In the genomic region with DNA sequence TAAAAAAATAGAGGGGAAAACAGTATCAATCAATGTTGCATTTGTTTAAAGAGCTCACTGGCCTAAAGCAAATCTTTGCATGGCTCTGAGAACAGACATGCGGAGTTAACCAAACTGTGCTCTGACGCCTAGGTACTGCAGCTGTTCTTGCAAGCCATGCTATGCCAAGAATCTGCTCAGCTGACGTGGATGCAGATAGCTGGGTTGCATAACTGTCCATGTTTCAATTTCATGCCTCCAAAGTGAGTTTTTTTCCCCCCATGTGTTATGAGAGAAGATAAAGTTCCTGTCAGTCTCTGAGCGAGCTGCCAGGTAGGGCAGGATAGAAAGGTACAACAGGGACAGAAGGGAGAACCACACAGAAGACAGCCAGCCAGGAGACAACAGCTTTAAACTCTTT, we compare ENCODE assay signal across 10 mouse cellular contexts. TPM values are rescaled to one million over a fixed set of nuclear protein-coding genes. Genes with fewer than 3 reads are reported as not detected.
A peak's percentile ranks its signal among the peaks of the same experiment; 100 is the strongest.
DNase-seq lines count a peak whose midpoint lies in the region; ATAC-seq and TF ChIP-seq lines count a peak whose summit lies in the region.
"Had no signal": no experiment of that assay in that cellular context is flagged by ENCODE, and none has a peak within 500 bp of the region (broad histone marks: within the 10 kb centered on the region; RNA-seq: fewer than 3 reads in every experiment).

No protein-coding gene starts in this region.

- H3K27me3 ChIP-seq in myocyte (ENCODE audit: control insufficient read depth, insufficient read depth, insufficient read length), result no peaks in the 10 kb centered on the region
- H3K27me3 ChIP-seq in forebrain, embryonic 15.5 days, result no peaks in the 10 kb centered on the region
- H3K27me3 ChIP-seq: embryonic facial prominence, embryonic 15.5 days had no signal

- no peak overlapping the region for H3K27ac ChIP-seq in forebrain, embryonic 15.5 days (replicated peaks)
- H3K27ac ChIP-seq: embryonic facial prominence, embryonic 15.5 days had no signal

- H3K79me2 ChIP-seq in myocyte (ENCODE audit: control insufficient read depth, insufficient read depth), result no peaks in the 10 kb centered on the region

- H3K9ac ChIP-seq in forebrain, embryonic 15.5 days (replicated peaks), result no peak overlapping the region
- H3K9ac ChIP-seq: embryonic facial prominence, embryonic 15.5 days had no signal

- ATAC-seq in forebrain, embryonic 15.5 days (replicated peaks), result no peak

- H3K4me1 ChIP-seq in forebrain, embryonic 15.5 days, result no peaks in the 10 kb centered on the region

- no peaks in the 10 kb centered on the region for H3K36me3 ChIP-seq in myocyte (ENCODE audit: control insufficient read depth, insufficient read depth)
- no peaks in the 10 kb centered on the region for H3K36me3 ChIP-seq in forebrain, embryonic 15.5 days
- H3K36me3 ChIP-seq: embryonic facial prominence, embryonic 15.5 days had no signal

- peak; percentile 40 for DNase-seq in adrenal gland, adult 2 months
- DNase-seq in adrenal gland, postnatal 25 days, result no peak
- DNase-seq in right cerebral cortex, adult 18-20 months, result peak; percentile 63
- no peak for DNase-seq in right cerebral cortex, postnatal 14 days
- peak; percentile 54 to 63 for DNase-seq in layer of hippocampus, adult 8-10 months (ENCODE audit: low spot score in 2 of 2)
- DNase-seq in natural killer cell, adult 2 months (ENCODE audit: low spot score in 2 of 2), result no peak
- DNase-seq: thymus, postnatal 25 days had no signal

- H3K4me2 ChIP-seq in myocyte (ENCODE audit: low read depth), result peak overlapping the region; percentile 30
- no peak overlapping the region for H3K4me2 ChIP-seq in forebrain, embryonic 15.5 days (replicated peaks)
- H3K4me2 ChIP-seq: embryonic facial prominence, embryonic 15.5 days had no signal

- no peak for TF ChIP-seq POLR2A in myocyte (IDR thresholded peaks at IDR 0.05; ENCODE audit: insufficient read length, low read depth)

- H3K4me3 ChIP-seq in myocyte, result no peak overlapping the region
- H3K4me3 ChIP-seq in forebrain, embryonic 15.5 days, result no peak overlapping the region
- H3K4me3 ChIP-seq: embryonic facial prominence, embryonic 15.5 days had no signal

- no peaks in the 10 kb centered on the region for H3K9me3 ChIP-seq in forebrain, embryonic 15.5 days
- H3K9me3 ChIP-seq: embryonic facial prominence, embryonic 15.5 days had no signal

- H3ac ChIP-seq in myocyte (ENCODE audit: control insufficient read depth, insufficient read length), result no peak overlapping the region

- WGBS in forebrain, embryonic 15.5 days, result 46% methylated on average over 4 of the region's 4 CpGs

TF ChIP-seq in myocyte, 11 proteins besides CTCF, POLR2A, EP300 and RAD21:
- TF ChIP-seq E2F4 (IDR thresholded peaks at IDR 0.05; ENCODE audit: insufficient read depth), result no peak
- peak; percentile 86 to 98 (median 97) for TF ChIP-seq MYOG (IDR thresholded peaks at IDR 0.05; ENCODE audit: control insufficient read depth in 1 of 3, insufficient read depth in 1 of 3, insufficient read length in 2 of 3, low read depth in 2 of 3)
- peak; percentile 87 for TF ChIP-seq CEBPB (IDR thresholded peaks at IDR 0.05; ENCODE audit: insufficient read depth, poor library complexity, severe bottlenecking)
- peak; percentile 30 for TF ChIP-seq USF1 (IDR thresholded peaks at IDR 0.05; ENCODE audit: low read depth)
- peak; percentile 86 to 98 (median 97) for TF ChIP-seq MYOD1 (IDR thresholded peaks at IDR 0.05; ENCODE audit: control insufficient read depth in 1 of 3, insufficient read length in 2 of 3, low read depth in 2 of 3)
- peak; percentile 87 for TF ChIP-seq TCF3 (IDR thresholded peaks at IDR 0.05; ENCODE audit: insufficient read length, low read depth)
- TF ChIP-seq TCF12 (IDR thresholded peaks at IDR 0.05; ENCODE audit: insufficient read depth, poor library complexity, severe bottlenecking), result peak; percentile 78
- TF ChIP-seq REST (IDR thresholded peaks at IDR 0.05; ENCODE audit: insufficient read depth, insufficient read length), result no peak

RNA-seq across cellular contexts. Expression of a gene that starts 44.2 kb away (rescaled TPM):
- total RNA-seq in adrenal gland, adult 2 months (2021), result 1 to 10 TPM; 3.0 to 3.1 TPM
- polyA plus RNA-seq in adrenal gland, adult 2 months (2012; rRNA removed), result 0.62 and 1.5 TPM in 2 replicates
- total RNA-seq in adrenal gland, postnatal 25 days (2021), result 2.8 TPM in 2 replicates
- 1 to 10 TPM in 2 of 4 experiments, under 1 TPM in 2; 0.50 to 1.9 (median 1.0) TPM for total RNA-seq in layer of hippocampus, adult 8-10 months (2022)
- 0.11 TPM for polyA plus RNA-seq in myocyte (2012; fragmentation: generic; extraction: Trizol)
- 0.27 and 0.28 TPM in 2 replicates for polyA plus RNA-seq in forebrain, embryonic 15.5 days (2015; fragmentation: Nextera tagmentation; extraction: Ambion mirVana)

Comparison
In these comparisons a context has a peak if more than half of its experiments do, and no peak if none do; other contexts are left out.
1. DNase-seq: peak in adrenal gland, adult 2 months (single experiment), right cerebral cortex, adult 18-20 months (single experiment) and layer of hippocampus, adult 8-10 months (2 of 2); none in adrenal gland, postnatal 25 days (single experiment), right cerebral cortex, postnatal 14 days (single experiment) and natural killer cell, adult 2 months (0 of 2).